Mouse (Mus musculus): ENCODE measurements at regions not wholly inside any gene's neighbourhood (a gene's known extent, or its start where the extent isn't known, plus 50 kb on each side); places are given as distances from the start of the nearest gene placed in this dataset.

GRCm38 (mm10) chr16:20819568-20819967 is 85.3 kb upstream of the Thpo start:
- TF ChIP-seq MAFK (IDR thresholded peaks at IDR 0.05; ENCODE audit: insufficient read depth, low read depth, low read length) (no peak), ZC3H11A (IDR thresholded peaks at IDR 0.05; ENCODE audit: borderline replicate concordance, low read depth, low read length) (no peak), ZNF384 (IDR thresholded peaks at IDR 0.05; ENCODE audit: low read depth, low read length) (no peak), CHD2 (IDR thresholded peaks at IDR 0.05; ENCODE audit: low read depth, low read length) (no peak)
